Mouse (Mus musculus) cerebellum, adult 2 months (tissue): ENCODE data around the gene Mettl1.

Experiments used
- CTCF ChIP-seq: fragments of 200-500 bp; IDR thresholded peaks from 2 replicates; pipeline ENCODE4 v1.5.1; 2011; ENCODE audit warnings: low read depth, mild to moderate bottlenecking, control low read depth, low read length, moderate library complexity, borderline replicate concordance; ENCODE audit not compliant: insufficient read depth
- POLR2A ChIP-seq: fragments of 200-500 bp; IDR thresholded peaks from 2 replicates; pipeline ENCODE4 v1.6.1; 2011; ENCODE audit warnings: low read length, control low read depth, borderline replicate concordance; ENCODE audit not compliant: insufficient read depth

- TF ChIP-seq CTCF (no peak), POLR2A (no peak)
Measured at GRCm38 (mm10) chr10:127068360-127069038, 27.3 kb downstream of the Mettl1 start.
